Mouse (Mus musculus) spleen, adult 2 months (tissue): ENCODE measurements at regions not wholly inside any gene's neighbourhood (a gene's known extent, or its start where the extent isn't known, plus 50 kb on each side); places are given as distances from the start of the nearest gene placed in this dataset.

ENCODE experiments used
- CTCF ChIP-seq: fragments of 200-500 bp; IDR thresholded peaks from 2 replicates; pipeline ENCODE4 v1.5.1; 2011; ENCODE audit warnings: mild to moderate bottlenecking, inconsistent platforms; ENCODE audit not compliant: insufficient read depth, insufficient read length, insufficient replicate concordance; ENCODE audit errors: extremely low read depth
- POLR2A ChIP-seq: fragments of 200-500 bp; IDR thresholded peaks from 2 replicates; pipeline ENCODE4 v1.6.1; 2011; ENCODE audit warnings: low read depth, low read length, inconsistent platforms

- TF ChIP-seq POLR2A (no peak), CTCF (no peak)
Observed at GRCm38 (mm10) chr7:111144216-111144615, 61.4 kb upstream of the Eif4g2 start.
